Mouse (Mus musculus) neural tube, embryonic 11.5 days (tissue): Measurements from ENCODE around the gene Olfr547. TPM values are rescaled to one million over a fixed set of nuclear protein-coding genes. Genes with fewer than 3 reads are reported as not detected.

Experiments
- ATAC-seq: fragments of 200-750 bp; cut with Nextera tagmentation; 2 replicates; pipeline ENCODE4 v1.8.0; 2017; ENCODE audit warnings: moderate number of reproducible peaks, mild to moderate bottlenecking, moderate TSS enrichment, moderate library complexity; ENCODE audit not compliant: insufficient read depth, low FRiP score, low TSS enrichment
- DNase-seq: peaks from one replicate; pipeline ENCODE4 v3.0.0-alpha.2; 2015; ENCODE audit warnings: low spot score
- H3K27ac ChIP-seq: fragments of 300-500 bp; sonication (generic); 2 replicates; pipeline ENCODE4 v1.5.1; 2014; ENCODE audit warnings: low read depth, mild to moderate bottlenecking, low read length
- H3K27me3 ChIP-seq: fragments of 300-500 bp; sonication (generic); 2 replicates; pipeline ENCODE4 v1.6.1; 2014; ENCODE audit warnings: mild to moderate bottlenecking, low read length, mixed read lengths; ENCODE audit not compliant: control insufficient read depth, insufficient read depth
- H3K36me3 ChIP-seq: fragments of 300-500 bp; sonication (generic); 2 replicates; pipeline ENCODE4 v1.6.1; 2014; ENCODE audit warnings: mild to moderate bottlenecking, low read length, moderate library complexity, mixed read lengths; ENCODE audit not compliant: control insufficient read depth, insufficient read depth
- H3K4me1 ChIP-seq: fragments of 300-500 bp; sonication (generic); 2 replicates; pipeline ENCODE4 v1.6.1; 2014; ENCODE audit warnings: low read length, mixed read lengths; ENCODE audit not compliant: control insufficient read depth, insufficient read depth
- H3K4me2 ChIP-seq: fragments of 300-500 bp; sonication (generic); 2 replicates; pipeline ENCODE4 v1.6.1; 2014; ENCODE audit warnings: low read depth, mild to moderate bottlenecking, moderate library complexity
- H3K4me3 ChIP-seq: fragments of 300-500 bp; sonication (generic); 2 replicates; pipeline ENCODE4 v1.5.1; 2014; ENCODE audit warnings: low read depth, low read length
- H3K9ac ChIP-seq: fragments of 300-500 bp; sonication (generic); 2 replicates; pipeline ENCODE4 v1.6.1; 2014; ENCODE audit warnings: mild to moderate bottlenecking, low read length
- H3K9me3 ChIP-seq: fragments of 300-500 bp; sonication (generic); 2 replicates; pipeline ENCODE4 v1.6.1; 2016; ENCODE audit warnings: low read length; ENCODE audit not compliant: control insufficient read depth
- WGBS: fragments of 180-500 bp; shearing (Covaris S2); extraction: QIAGEN DNeasy Blood & Tissue Kit; methylation state at CpG from one replicate; pipeline ENCODE4 v1.1.7; 2014; 5-methylcytosine and 5-hydroxymethylcytosine counted together
- polyA plus RNA-seq: library from polyadenylated mRNA; unstranded; fragments of >200 nt; fragmentation: Nextera tagmentation; extraction: Ambion mirVana; gene quantifications from 2 replicates; pipeline ENCODE4 v1.2.1, GENCODE M21; 2014

Gene Olfr547
- polyA plus RNA-seq, 1 experiment from 2014 or later = not detected

- 65% methylated on average over 3 of the region's 3 CpGs for WGBS
- no peaks in the 10 kb centered on the region for H3K9me3 ChIP-seq
- H3K4me2 ChIP-seq = no peak overlapping the region
- no peaks in the 10 kb centered on the region for H3K27me3 ChIP-seq
- DNase-seq (no peak), ATAC-seq (no peak)
- no peak overlapping the region for H3K9ac ChIP-seq
- H3K27ac ChIP-seq = no peak overlapping the region
- no peak overlapping the region for H3K4me3 ChIP-seq
- no peaks in the 10 kb centered on the region for H3K4me1 ChIP-seq
- H3K36me3 ChIP-seq = no peaks in the 10 kb centered on the region
Observed at GRCm38 (mm10) chr7:102541251-102541650, 6.7 kb downstream of the Olfr547 start.

- no peak within 1 kb of the TSS for H3K27ac ChIP-seq
- no peaks in the 10 kb centered on the region for H3K9me3 ChIP-seq
- H3K4me3 ChIP-seq = no peak within 1 kb of the TSS
- ATAC-seq = no peak
- WGBS = 94% methylated on average over 3 of the region's 3 CpGs
- no peaks in the 10 kb centered on the region for H3K36me3 ChIP-seq
- no peak within 1 kb of the TSS for H3K4me2 ChIP-seq
- H3K4me1 ChIP-seq = no peaks in the 10 kb centered on the region
- H3K9ac ChIP-seq = no peak within 1 kb of the TSS
- no peak for DNase-seq
- H3K27me3 ChIP-seq = no peaks in the 10 kb centered on the region
Observed at GRCm38 (mm10) chr7:102549570-102549969, 15.0 kb downstream of the Olfr547 start, which contains the start of gene Olfr549. Gene Olfr549 (plus strand): TSS chr7:102549870.

- no peak for DNase-seq
- no peaks in the 10 kb centered on the region for H3K4me1 ChIP-seq
- H3K27me3 ChIP-seq = no peaks in the 10 kb centered on the region
- no peaks in the 10 kb centered on the region for H3K9me3 ChIP-seq
- no peak overlapping the region for H3K4me3 ChIP-seq
- 85% methylated on average over 3 of the region's 3 CpGs for WGBS
- no peaks in the 10 kb centered on the region for H3K36me3 ChIP-seq
- no peak overlapping the region for H3K9ac ChIP-seq
- H3K4me2 ChIP-seq = no peak overlapping the region
- H3K27ac ChIP-seq = no peak overlapping the region
- no peak for ATAC-seq
Observed at GRCm38 (mm10) chr7:102553279-102553678, 18.7 kb downstream of the Olfr547 start.

- Histone ChIP-seq H3K9me3 (no peaks in the 10 kb centered on the region), H3K4me1 (0 out of 2 replicates have a peak, but pooled peaks cover 3% of the 10 kb centered on the region), H3K9ac (peak within 1 kb of the TSS; percentile 52), H3K4me2 (peak within 1 kb of the TSS; percentile 39), H3K36me3 (no peaks in the 10 kb centered on the region), H3K4me3 (peak within 1 kb of the TSS; percentile 26), H3K27me3 (no peaks in the 10 kb centered on the region), H3K27ac (no peak within 1 kb of the TSS)
- peak; percentile 36 for DNase-seq
- 21% methylated on average over 10 of the region's 10 CpGs for WGBS
- ATAC-seq = peak; percentile 73
Observed at GRCm38 (mm10) chr7:102564999-102565997, 30.7 kb downstream of the Olfr547 start, which contains the start of gene Trim21. Gene Trim21 (minus strand): TSS chr7:102565486.

GRCm38 (mm10) chr7:102566219-102566618, 31.7 kb downstream of the Olfr547 start:
- Histone ChIP-seq H3K4me3 (no peak overlapping the region), H3K4me1 (0 out of 2 replicates have a peak, but pooled peaks cover 3% of the 10 kb centered on the region), H3K27me3 (no peaks in the 10 kb centered on the region), H3K27ac (no peak overlapping the region), H3K36me3 (no peaks in the 10 kb centered on the region), H3K4me2 (no peak overlapping the region), H3K9ac (no peak overlapping the region), H3K9me3 (no peaks in the 10 kb centered on the region)
- ATAC-seq = no peak
- 87% methylated on average over 4 of the region's 4 CpGs for WGBS
- DNase-seq = no peak

- no peak within 1 kb of the TSS for H3K27ac ChIP-seq
- H3K4me1 ChIP-seq = no peaks in the 10 kb centered on the region
- H3K36me3 ChIP-seq = no peaks in the 10 kb centered on the region
- no peak within 1 kb of the TSS for H3K9ac ChIP-seq
- WGBS = 91% methylated on average over 8 of the region's 8 CpGs
- H3K4me2 ChIP-seq = no peak within 1 kb of the TSS
- no peak within 1 kb of the TSS for H3K4me3 ChIP-seq
- H3K9me3 ChIP-seq = no peaks in the 10 kb centered on the region
- H3K27me3 ChIP-seq = no peaks in the 10 kb centered on the region
- DNase-seq (no peak), ATAC-seq (no peak)
Observed at GRCm38 (mm10) chr7:102571142-102571541, 36.6 kb downstream of the Olfr547 start, which contains the start of gene Olfr550. Gene Olfr550 (plus strand): TSS chr7:102571442.

- Histone ChIP-seq H3K27me3 (no peaks in the 10 kb centered on the region), H3K36me3 (no peaks in the 10 kb centered on the region), H3K4me1 (no peaks in the 10 kb centered on the region), H3K9me3 (no peaks in the 10 kb centered on the region), H3K9ac (no peak overlapping the region), H3K27ac (no peak overlapping the region), H3K4me2 (no peak overlapping the region), H3K4me3 (no peak overlapping the region)
- no peak for ATAC-seq
- WGBS = 84% methylated on average over 3 of the region's 3 CpGs
- DNase-seq = no peak
Observed at GRCm38 (mm10) chr7:102573174-102573830, 38.8 kb downstream of the Olfr547 start.

- Histone ChIP-seq H3K27ac (no peak overlapping the region), H3K4me3 (no peak overlapping the region), H3K27me3 (no peaks in the 10 kb centered on the region), H3K4me1 (no peaks in the 10 kb centered on the region), H3K4me2 (no peak overlapping the region), H3K9me3 (no peaks in the 10 kb centered on the region), H3K9ac (no peak overlapping the region), H3K36me3 (no peaks in the 10 kb centered on the region)
- ATAC-seq (no peak), DNase-seq (no peak)
- WGBS = 74% methylated on average over 6 of the region's 6 CpGs
Observed at GRCm38 (mm10) chr7:102575998-102576397, 41.4 kb downstream of the Olfr547 start.
